Mouse (Mus musculus): Measurements from ENCODE around the gene Zfp638. TPM values are rescaled to one million over a fixed set of nuclear protein-coding genes. Genes with fewer than 3 reads are reported as not detected.
"Not testable (repeated sequence)": the region's sequence is repeated elsewhere in the genome, so short reads cannot be mapped to it uniquely, and the experiment has no call there.

Zfp638 gene
- total RNA-seq, 1 experiment, result 96.6 TPM

DNA sequence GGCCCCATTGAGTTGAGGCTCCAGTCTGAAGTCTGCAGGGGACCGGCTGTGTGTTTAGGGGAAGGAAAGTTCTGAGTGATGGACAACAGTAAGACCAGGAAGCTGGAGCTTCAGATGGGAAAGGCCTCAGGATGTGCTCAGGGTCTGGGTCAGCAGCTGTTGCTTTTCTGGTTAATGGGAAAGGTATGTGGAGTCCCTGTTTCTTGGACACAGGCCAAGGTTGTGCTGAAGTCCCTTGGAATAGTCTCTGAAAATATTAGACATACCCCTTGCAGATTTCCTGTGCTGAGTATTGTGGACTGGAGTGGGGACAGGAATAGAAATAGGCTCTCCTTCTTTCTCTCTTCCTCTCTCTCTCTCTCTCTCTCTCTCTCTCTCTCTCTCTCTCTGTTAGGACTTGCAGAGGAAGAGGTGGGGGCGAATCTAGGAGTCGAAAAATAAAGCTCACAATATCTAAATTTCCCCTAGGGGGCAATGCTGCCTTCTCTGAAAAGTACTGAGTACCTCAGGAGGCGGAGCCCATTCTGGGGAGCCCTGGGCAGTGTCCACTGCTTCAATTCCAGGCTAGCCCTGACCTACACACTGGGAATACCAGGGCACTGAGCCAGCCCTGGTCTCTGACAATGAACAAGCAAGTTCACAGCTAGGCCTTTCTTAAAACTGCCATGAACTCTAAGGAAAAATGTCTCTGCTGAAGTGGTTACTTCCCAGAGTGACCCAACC, 148.2 kb downstream of the Zfp638 start:
- DNase-seq (ENCODE audit: low read depth, low spot score); H3K4me3 ChIP-seq (ENCODE audit: insufficient read depth in 1 of 2, low read depth in 1 of 2, low read length in 2 of 2, poor library complexity in 1 of 2, severe bottlenecking in 1 of 2); H3K27ac ChIP-seq (ENCODE audit: insufficient read depth, low read depth, low read length, poor library complexity, severe bottlenecking); H3K9ac ChIP-seq (ENCODE audit: insufficient read depth, low read depth, low read length, poor library complexity, severe bottlenecking); H3K36me3 ChIP-seq (ENCODE audit: control insufficient read depth, insufficient read depth, low read length, poor library complexity, severe bottlenecking); H3K9me3 ChIP-seq (ENCODE audit: control insufficient read depth, insufficient read depth, low read depth, low read length); in situ Hi-C loops (cut with MboI; ENCODE audit: low sequenced_read_pairs in 2 of 2, unreplicated experiment in 2 of 2): not testable (repeated sequence)
- peaks cover 6 to 25% of the 10 kb centered on the region in 2 experiments; a peak in 2 of 4 replicates for H3K4me1 ChIP-seq (ENCODE audit: control insufficient read depth in 2 of 2, insufficient read depth in 2 of 2, low read length in 2 of 2, poor library complexity in 1 of 2)
- 0 out of 2 replicates have a peak, but pooled peaks have one; percentile 32 for TF ChIP-seq ZC3H11A (IDR thresholded peaks at IDR 0.05; ENCODE audit: borderline replicate concordance, low read depth, low read length)

DNA sequence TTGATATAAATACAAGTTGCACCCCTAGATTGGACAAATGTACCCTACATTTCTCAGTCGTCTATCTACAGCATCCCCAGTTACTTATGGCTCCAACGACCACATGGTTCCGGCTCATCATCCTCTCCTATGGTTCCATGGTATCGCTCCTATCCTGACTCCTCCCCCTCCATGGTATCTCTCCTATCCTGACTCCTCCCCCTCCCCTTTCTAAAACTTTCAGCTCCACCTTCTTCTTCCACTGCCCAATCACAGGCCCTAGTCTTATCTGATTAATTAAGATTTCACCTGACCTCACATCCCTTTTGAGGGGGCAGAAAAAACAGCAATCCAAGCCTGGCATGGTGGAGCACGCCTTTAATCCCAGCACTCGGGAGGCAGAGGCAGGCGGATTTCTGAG, 149.9 kb downstream of the Zfp638 start:
- Histone ChIP-seq H3K36me3 (ENCODE audit: control insufficient read depth, insufficient read depth, low read length, poor library complexity, severe bottlenecking) (no peaks in the 10 kb centered on the region), H3K9me3 (ENCODE audit: control insufficient read depth, insufficient read depth, low read depth, low read length) (no peaks in the 10 kb centered on the region), H3K4me3 (ENCODE audit: insufficient read depth in 1 of 2, low read depth in 1 of 2, low read length in 2 of 2, poor library complexity in 1 of 2, severe bottlenecking in 1 of 2) (no peak overlapping the region; a peak in 1 of 4 replicates), H3K9ac (ENCODE audit: insufficient read depth, low read depth, low read length, poor library complexity, severe bottlenecking) (no peak overlapping the region), H3K4me1 (ENCODE audit: control insufficient read depth in 2 of 2, insufficient read depth in 2 of 2, low read length in 2 of 2, poor library complexity in 1 of 2) (peaks cover 2 to 16% of the 10 kb centered on the region in 2 experiments; a peak in 2 of 4 replicates), H3K27ac (ENCODE audit: insufficient read depth, low read depth, low read length, poor library complexity, severe bottlenecking) (no peak overlapping the region)
- in situ Hi-C loops (cut with MboI; ENCODE audit: low sequenced_read_pairs in 2 of 2, unreplicated experiment in 2 of 2), result no loop called here
- TF ChIP-seq ZC3H11A (IDR thresholded peaks at IDR 0.05; ENCODE audit: borderline replicate concordance, low read depth, low read length) (no peak), ZNF384 (IDR thresholded peaks at IDR 0.05; ENCODE audit: low read depth, low read length) (no peak), CHD2 (IDR thresholded peaks at IDR 0.05; ENCODE audit: low read depth, low read length) (no peak), HCFC1 (IDR thresholded peaks at IDR 0.05; ENCODE audit: borderline replicate concordance, insufficient read depth, low read length) (no peak), MAFK (IDR thresholded peaks at IDR 0.05; ENCODE audit: insufficient read depth, low read depth, low read length) (no peak)
- no peak for DNase-seq (ENCODE audit: low read depth, low spot score)

DNA sequence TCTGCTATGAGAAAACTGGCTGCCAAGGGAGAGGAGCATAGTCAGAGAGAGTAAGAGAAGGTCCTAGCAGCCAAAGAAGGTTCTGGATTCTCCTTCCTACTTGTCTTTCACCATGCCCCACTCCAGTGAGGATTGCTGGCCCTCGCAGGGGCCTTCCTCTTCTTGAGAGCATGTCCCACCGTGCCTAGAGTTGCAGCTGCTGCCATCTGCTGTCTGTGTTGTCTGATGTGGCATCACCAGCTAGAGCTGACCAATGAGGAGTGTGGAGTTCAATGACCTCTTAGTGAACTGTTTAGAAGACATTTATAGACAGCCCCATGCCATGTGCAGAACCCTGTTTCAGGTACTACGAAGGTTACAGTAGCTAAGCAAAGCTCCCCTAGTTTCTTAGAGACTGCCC, 150.5 kb downstream of the Zfp638 start:
- in situ Hi-C loops (cut with MboI; ENCODE audit: low sequenced_read_pairs in 2 of 2, unreplicated experiment in 2 of 2), result no loop called here
- H3K9ac ChIP-seq (ENCODE audit: insufficient read depth, low read depth, low read length, poor library complexity, severe bottlenecking), result no peak overlapping the region
- no peak for DNase-seq (ENCODE audit: low read depth, low spot score)

DNA sequence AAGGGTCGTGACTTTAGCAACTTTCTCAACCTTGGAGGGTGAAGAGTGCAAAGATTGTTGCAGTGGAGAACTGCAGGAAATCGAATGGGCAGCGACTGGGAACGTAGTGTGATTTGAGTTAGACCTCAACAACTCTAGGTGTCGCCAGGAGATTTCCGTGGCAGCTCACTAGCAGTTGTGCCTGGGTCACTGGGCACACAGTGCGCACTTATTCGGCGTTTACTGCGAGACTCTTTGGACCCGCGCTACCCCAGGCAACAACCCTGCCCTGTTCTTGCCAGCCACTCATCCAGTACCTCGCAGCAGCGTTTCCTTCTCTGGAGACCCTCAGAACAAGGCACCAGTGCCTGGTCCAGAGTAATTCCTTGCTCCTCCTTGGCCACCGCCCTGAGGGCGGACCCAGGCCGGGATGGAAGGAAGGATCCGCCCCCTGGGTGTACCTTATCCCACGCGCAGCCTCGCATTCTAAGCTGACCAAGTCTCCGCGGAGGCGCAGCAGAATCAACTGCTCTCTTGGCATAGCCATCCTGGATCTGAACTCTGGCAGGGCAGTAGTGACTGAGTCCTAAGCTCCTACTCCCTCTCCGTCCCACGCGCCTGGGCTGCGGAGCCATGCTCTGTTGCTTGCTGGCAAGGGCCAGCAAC, 152.1 kb downstream of the Zfp638 start:
- peak overlapping the region; percentile 36; the same call in 1 of the 2 replicates for H3K9ac ChIP-seq (ENCODE audit: insufficient read depth, low read depth, low read length, poor library complexity, severe bottlenecking)
- no peaks in the 10 kb centered on the region for H3K9me3 ChIP-seq (ENCODE audit: control insufficient read depth, insufficient read depth, low read depth, low read length)
- DNase-seq (ENCODE audit: low read depth, low spot score), result no peak
- in situ Hi-C loops (cut with MboI; ENCODE audit: low sequenced_read_pairs in 2 of 2, unreplicated experiment in 2 of 2), result no loop called here
- H3K27ac ChIP-seq (ENCODE audit: insufficient read depth, low read depth, low read length, poor library complexity, severe bottlenecking), result no peak overlapping the region
- H3K36me3 ChIP-seq (ENCODE audit: control insufficient read depth, insufficient read depth, low read length, poor library complexity, severe bottlenecking), result no peaks in the 10 kb centered on the region
- peaks cover 2 to 11% of the 10 kb centered on the region in 2 experiments; a peak in 2 of 4 replicates for H3K4me1 ChIP-seq (ENCODE audit: control insufficient read depth in 2 of 2, insufficient read depth in 2 of 2, low read length in 2 of 2, poor library complexity in 1 of 2)
- TF ChIP-seq ZC3H11A (IDR thresholded peaks at IDR 0.05; ENCODE audit: borderline replicate concordance, low read depth, low read length), result no peak
- TF ChIP-seq MAFK (IDR thresholded peaks at IDR 0.05; ENCODE audit: insufficient read depth, low read depth, low read length), result no peak
- no peak for TF ChIP-seq ZNF384 (IDR thresholded peaks at IDR 0.05; ENCODE audit: low read depth, low read length)
- no peak for TF ChIP-seq HCFC1 (IDR thresholded peaks at IDR 0.05; ENCODE audit: borderline replicate concordance, insufficient read depth, low read length)
- no peak for TF ChIP-seq CHD2 (IDR thresholded peaks at IDR 0.05; ENCODE audit: low read depth, low read length)
- H3K4me3 ChIP-seq (ENCODE audit: insufficient read depth in 1 of 2, low read depth in 1 of 2, low read length in 2 of 2, poor library complexity in 1 of 2, severe bottlenecking in 1 of 2), result peak overlapping the region; percentile 55 to 78

More for the DNA sequence above, 150.5 kb downstream of the Zfp638 start:
- no peaks in the 10 kb centered on the region for H3K9me3 ChIP-seq (ENCODE audit: control insufficient read depth, insufficient read depth, low read depth, low read length)
- no peak overlapping the region for H3K4me3 ChIP-seq (ENCODE audit: insufficient read depth in 1 of 2, low read depth in 1 of 2, low read length in 2 of 2, poor library complexity in 1 of 2, severe bottlenecking in 1 of 2)
- TF ChIP-seq ZNF384 (IDR thresholded peaks at IDR 0.05; ENCODE audit: low read depth, low read length) (no peak), CHD2 (IDR thresholded peaks at IDR 0.05; ENCODE audit: low read depth, low read length) (no peak), ZC3H11A (IDR thresholded peaks at IDR 0.05; ENCODE audit: borderline replicate concordance, low read depth, low read length) (no peak), MAFK (IDR thresholded peaks at IDR 0.05; ENCODE audit: insufficient read depth, low read depth, low read length) (no peak), HCFC1 (IDR thresholded peaks at IDR 0.05; ENCODE audit: borderline replicate concordance, insufficient read depth, low read length) (no peak)
- H3K36me3 ChIP-seq (ENCODE audit: control insufficient read depth, insufficient read depth, low read length, poor library complexity, severe bottlenecking), result no peaks in the 10 kb centered on the region
- H3K27ac ChIP-seq (ENCODE audit: insufficient read depth, low read depth, low read length, poor library complexity, severe bottlenecking), result no peak overlapping the region
- peaks cover 2 to 16% of the 10 kb centered on the region in 2 experiments; a peak in 2 of 4 replicates for H3K4me1 ChIP-seq (ENCODE audit: control insufficient read depth in 2 of 2, insufficient read depth in 2 of 2, low read length in 2 of 2, poor library complexity in 1 of 2)
